Mouse (Mus musculus) hindbrain, embryonic 11.5 days (tissue): Measurements from ENCODE around the gene Phldb3. TPM values are rescaled to one million over a fixed set of nuclear protein-coding genes. Genes with fewer than 3 reads are reported as not detected.

Source experiments
- ATAC-seq: fragments of 200-750 bp; cut with Nextera tagmentation; 2 replicates; pipeline ENCODE4 v1.8.0; 2017; ENCODE audit warnings: mild to moderate bottlenecking, moderate TSS enrichment, moderate library complexity; ENCODE audit not compliant: low FRiP score
- DNase-seq: peaks from one replicate; pipeline ENCODE4 v3.0.0-alpha.2; 2015; ENCODE audit warnings: low spot score
- H3K27ac ChIP-seq: fragments of 300-500 bp; sonication (generic); 2 replicates; pipeline ENCODE4 v1.5.1; 2014; ENCODE audit warnings: mild to moderate bottlenecking, low read depth, low read length
- H3K27me3 ChIP-seq: fragments of 300-500 bp; sonication (generic); 2 replicates; pipeline ENCODE4 v1.6.1; 2014; ENCODE audit warnings: mild to moderate bottlenecking, low read length, moderate library complexity, mixed read lengths; ENCODE audit not compliant: control insufficient read depth, insufficient read depth
- H3K36me3 ChIP-seq: fragments of 300-500 bp; sonication (generic); 2 replicates; pipeline ENCODE4 v1.6.1; 2014; ENCODE audit warnings: mild to moderate bottlenecking, low read length, moderate library complexity, mixed read lengths; ENCODE audit not compliant: control insufficient read depth, insufficient read depth
- H3K4me1 ChIP-seq: fragments of 300-500 bp; sonication (generic); replicated peaks from 2 replicates; pipeline ENCODE4 v1.6.1; 2014; ENCODE audit warnings: low read length, mixed read lengths; ENCODE audit not compliant: control insufficient read depth, insufficient read depth
- H3K4me2 ChIP-seq: fragments of 300-500 bp; sonication (generic); replicated peaks from 2 replicates; pipeline ENCODE4 v1.6.1; 2014; ENCODE audit warnings: mild to moderate bottlenecking, low read depth, low read length
- H3K4me3 ChIP-seq: fragments of 300-500 bp; sonication (generic); 2 replicates; pipeline ENCODE4 v1.5.1; 2014; ENCODE audit warnings: low read depth, low read length
- H3K9ac ChIP-seq: fragments of 300-500 bp; sonication (generic); 2 replicates; pipeline ENCODE4 v1.6.1; 2014; ENCODE audit warnings: low read depth, low read length
- H3K9me3 ChIP-seq: fragments of 300-500 bp; sonication (generic); 2 replicates; pipeline ENCODE4 v1.6.1; 2016; ENCODE audit warnings: low read length; ENCODE audit not compliant: control insufficient read depth
- WGBS: fragments of 180-500 bp; shearing (Covaris S2); extraction: QIAGEN DNeasy Blood & Tissue Kit; methylation state at CpG from one replicate; pipeline ENCODE4 v1.1.7; 2014; 5-methylcytosine and 5-hydroxymethylcytosine counted together
- polyA plus RNA-seq: library from polyadenylated mRNA; unstranded; fragments of >200 nt; fragmentation: Nextera tagmentation; extraction: Ambion mirVana; gene quantifications from 2 replicates; pipeline ENCODE4 v1.2.1, GENCODE M21; 2014

Gene Phldb3
- polyA plus RNA-seq, 1 experiment from 2014 or later = 0.09 TPM

GRCm38 (mm10) chr7:24646486-24646885 is 35.9 kb downstream of the Phldb3 start:
- Histone ChIP-seq H3K27me3 (no peaks in the 10 kb centered on the region), H3K4me2 (no peak overlapping the region), H3K4me1 (no peaks in the 10 kb centered on the region), H3K9ac (no peak overlapping the region), H3K4me3 (no peak overlapping the region), H3K36me3 (no peaks in the 10 kb centered on the region), H3K27ac (no peak overlapping the region), H3K9me3 (no peaks in the 10 kb centered on the region)
- ATAC-seq (no peak), DNase-seq (no peak)
- 84% methylated on average over 7 of the region's 7 CpGs for WGBS

GRCm38 (mm10) chr7:24653681-24654080 is 43.1 kb downstream of the Phldb3 start:
- no peaks in the 10 kb centered on the region for H3K9me3 ChIP-seq

DNA sequence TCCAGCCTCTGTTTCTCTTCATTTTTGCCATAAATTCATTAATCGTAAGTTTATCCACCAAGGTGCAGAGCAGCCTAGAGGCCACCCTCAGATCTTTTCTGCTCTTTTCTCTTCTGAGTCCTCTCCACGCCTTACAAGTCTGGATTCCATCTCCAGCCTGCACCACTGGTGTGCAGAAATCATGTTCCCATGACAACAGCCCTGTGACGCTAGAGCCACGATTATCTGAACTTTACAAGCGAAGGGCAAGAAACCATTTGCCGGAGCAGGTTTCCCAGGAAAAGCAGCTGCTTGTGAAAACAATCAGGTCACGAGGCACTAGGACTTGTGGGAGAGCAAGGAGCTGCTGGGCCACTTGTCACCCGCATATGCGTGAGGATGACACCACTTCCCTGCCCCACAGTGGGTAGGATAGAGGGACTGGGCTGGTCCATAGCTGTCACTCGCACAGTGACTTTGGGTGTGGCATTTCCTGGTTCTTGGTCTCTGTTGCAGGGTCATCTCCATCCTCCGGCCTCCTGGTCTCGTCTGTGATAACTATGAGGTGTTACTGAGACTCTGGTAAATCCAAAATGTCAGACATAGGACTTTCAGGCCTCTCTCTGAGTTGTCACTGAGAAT is 49.3 kb downstream of the Phldb3 start:
- Histone ChIP-seq H3K4me3 (no peak overlapping the region), H3K27ac (no peak overlapping the region), H3K4me2 (no peak overlapping the region), H3K36me3 (no peaks in the 10 kb centered on the region), H3K9me3 (no peaks in the 10 kb centered on the region; the same call in 1 of the 2 replicates), H3K9ac (no peak overlapping the region), H3K4me1 (no peaks in the 10 kb centered on the region; the same call in 1 of the 2 replicates), H3K27me3 (no peaks in the 10 kb centered on the region)
- DNase-seq (peak; percentile 13), ATAC-seq (no peak)
- WGBS = 66% methylated on average over 12 of the region's 12 CpGs

More at GRCm38 (mm10) chr7:24653681-24654080, 43.1 kb downstream of the Phldb3 start:
- Histone ChIP-seq H3K4me3 (no peak overlapping the region), H3K36me3 (no peaks in the 10 kb centered on the region), H3K27me3 (no peaks in the 10 kb centered on the region), H3K4me2 (no peak overlapping the region), H3K4me1 (no peaks in the 10 kb centered on the region), H3K9ac (no peak overlapping the region), H3K27ac (no peak overlapping the region)
- DNase-seq = peak; percentile 81
- ATAC-seq = no peak
- 22% methylated on average over 7 of the region's 7 CpGs for WGBS

GRCm38 (mm10) chr7:24661118-24661904 is 50.7 kb downstream of the Phldb3 start:
- WGBS = 76% methylated on average over 17 of the region's 17 CpGs
- Histone ChIP-seq H3K4me1 (no peaks in the 10 kb centered on the region; the same call in 1 of the 2 replicates), H3K9me3 (no peaks in the 10 kb centered on the region; the same call in 1 of the 2 replicates), H3K4me2 (no peak overlapping the region), H3K4me3 (no peak overlapping the region), H3K36me3 (no peaks in the 10 kb centered on the region), H3K27me3 (no peaks in the 10 kb centered on the region), H3K27ac (no peak overlapping the region), H3K9ac (no peak overlapping the region)
- DNase-seq (no peak), ATAC-seq (no peak)

DNA sequence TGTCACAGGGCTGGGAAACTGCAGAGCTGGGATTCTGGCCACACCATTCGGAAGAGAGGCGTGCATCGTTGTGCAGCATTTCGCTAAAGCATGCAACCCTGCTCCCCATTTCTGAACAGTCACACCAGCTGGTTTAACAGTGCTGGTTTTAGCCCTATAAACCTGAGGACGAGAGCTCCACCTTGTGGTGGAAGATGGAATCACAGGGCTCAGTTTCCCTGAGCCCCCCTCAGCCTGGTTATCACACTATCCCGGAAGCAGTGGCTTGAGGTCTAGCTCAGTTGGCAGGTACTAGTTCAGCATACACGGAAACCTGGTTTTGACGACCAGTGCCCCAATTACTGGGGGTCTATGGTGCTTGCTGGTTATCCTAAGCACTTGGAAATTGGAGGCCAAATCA is 52.0 kb downstream of the Phldb3 start:
- no peak overlapping the region for H3K27ac ChIP-seq
- H3K36me3 ChIP-seq = no peaks in the 10 kb centered on the region
- no peaks in the 10 kb centered on the region for H3K27me3 ChIP-seq
- no peak overlapping the region for H3K9ac ChIP-seq
- no peaks in the 10 kb centered on the region; the same call in 1 of the 2 replicates for H3K4me1 ChIP-seq
- ATAC-seq (peak; percentile 65; the same call in 1 of the 2 replicates), DNase-seq (peak; percentile 92)
- H3K9me3 ChIP-seq = no peaks in the 10 kb centered on the region; the same call in 1 of the 2 replicates
- no peak overlapping the region for H3K4me3 ChIP-seq
- WGBS = 17% methylated on average over 8 of the region's 8 CpGs
- H3K4me2 ChIP-seq = no peak overlapping the region

GRCm38 (mm10) chr7:24664301-24664700 is 53.7 kb downstream of the Phldb3 start:
- H3K27ac ChIP-seq = no peak overlapping the region
- no peak overlapping the region for H3K9ac ChIP-seq
- ATAC-seq (no peak), DNase-seq (no peak)
- no peak overlapping the region for H3K4me3 ChIP-seq
- no peaks in the 10 kb centered on the region for H3K36me3 ChIP-seq
- no peaks in the 10 kb centered on the region for H3K27me3 ChIP-seq
- 45% methylated on average over 8 of the region's 8 CpGs for whole genome bisulfite sequencing
- no peaks in the 10 kb centered on the region; the same call in 1 of the 2 replicates for H3K4me1 ChIP-seq
- no peak overlapping the region for H3K4me2 ChIP-seq
- no peaks in the 10 kb centered on the region for H3K9me3 ChIP-seq

DNA sequence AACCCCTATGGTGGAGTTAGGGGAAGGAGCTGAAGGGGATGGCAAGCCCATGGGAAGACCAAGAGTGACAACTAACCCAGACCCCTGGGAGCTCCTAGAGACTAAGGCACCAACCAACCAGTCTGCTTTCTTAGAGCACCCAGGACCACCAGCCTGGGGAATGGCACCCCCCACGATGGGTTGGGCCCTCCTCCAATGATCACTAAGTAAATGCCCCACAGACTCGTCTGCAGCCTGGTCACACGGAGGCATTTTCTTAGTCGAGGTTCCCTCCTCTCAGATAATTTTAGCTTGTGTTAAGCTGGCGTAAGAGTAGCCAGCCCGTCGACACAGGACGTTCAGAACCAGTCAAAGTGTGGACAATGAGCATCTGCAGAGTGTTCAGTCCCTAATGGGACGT is 54.4 kb downstream of the Phldb3 start:
- no peak for ATAC-seq
- H3K27me3 ChIP-seq = no peaks in the 10 kb centered on the region
- WGBS = 77% methylated on average over 9 of the region's 9 CpGs

DNA sequence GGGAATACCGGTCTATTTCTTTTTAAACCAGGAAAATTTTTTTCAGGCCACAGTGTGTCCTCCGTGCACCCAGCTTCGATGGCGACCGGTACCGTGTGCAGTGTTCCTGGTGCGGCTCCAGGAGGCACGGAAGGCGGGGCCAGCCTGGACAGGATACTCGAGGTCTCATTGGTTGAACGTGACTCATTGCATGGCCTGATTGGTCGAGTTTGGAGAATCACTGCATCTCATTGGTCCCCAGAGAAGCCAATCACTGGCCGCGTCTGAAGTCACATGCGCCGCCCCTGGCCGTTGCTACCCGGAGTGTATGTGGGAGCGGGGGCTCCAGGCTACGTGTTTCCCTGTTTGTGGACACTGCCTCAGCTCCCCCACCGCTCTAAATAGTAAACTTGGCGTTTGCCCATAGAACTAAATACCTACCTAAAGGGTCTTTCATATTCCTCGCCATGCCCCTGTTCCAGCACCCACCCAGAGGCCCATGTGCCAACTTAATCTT is 61.4 kb downstream of the Phldb3 start:
- ATAC-seq (no peak), DNase-seq (no peak)
- no peaks in the 10 kb centered on the region for H3K4me1 ChIP-seq
- no peaks in the 10 kb centered on the region for H3K27me3 ChIP-seq
- H3K9ac ChIP-seq = no peak overlapping the region
- H3K4me2 ChIP-seq = no peak overlapping the region
- no peaks in the 10 kb centered on the region for H3K36me3 ChIP-seq
- H3K27ac ChIP-seq = no peak overlapping the region
- H3K4me3 ChIP-seq = no peak overlapping the region
- H3K9me3 ChIP-seq = no peaks in the 10 kb centered on the region
- WGBS = 91% methylated on average over 23 of the region's 23 CpGs

More for the DNA sequence above, 54.4 kb downstream of the Phldb3 start:
- Histone ChIP-seq H3K9ac (no peak overlapping the region), H3K36me3 (no peaks in the 10 kb centered on the region), H3K4me2 (no peak overlapping the region), H3K27ac (no peak overlapping the region), H3K9me3 (no peaks in the 10 kb centered on the region), H3K4me3 (no peak overlapping the region), H3K4me1 (no peaks in the 10 kb centered on the region)
- no peak for DNase-seq
